Mouse (Mus musculus) layer of hippocampus, adult 2 months (tissue): ENCODE data around the gene Zc3h12a. TPM values are rescaled to one million over a fixed set of nuclear protein-coding genes. Genes with fewer than 3 reads are reported as not detected.

Experiments used
- DNase-seq, 2 experiments: peaks; one replicate each; pipeline ENCODE4 v3.0.0; 2022; ENCODE audit warnings: low spot score in 2 of 2
- H3K27ac ChIP-seq: fragments of 200-600 bp; 2 replicates; pipeline ENCODE4 v1.8.1; 2022
- H3K4me3 ChIP-seq: fragments of 200-600 bp; 2 replicates; pipeline ENCODE4 v1.8.1; 2022; ENCODE audit warnings: mild to moderate bottlenecking
- CTCF ChIP-seq: fragments of 200-600 bp; conservative IDR thresholded peaks from 2 replicates; pipeline ENCODE4 v1.8.1; 2022; ENCODE audit warnings: antibody characterized with exemption, mild to moderate bottlenecking, moderate library complexity
- total RNA-seq, 2 experiments: library from RNA; stranded (reverse); gene quantifications; 2 replicates each; pipeline ENCODE4 v1.2.3; 2021

Gene Zc3h12a
- total RNA-seq, 2 experiments from 2014 or later: 1.1 to 1.2 TPM

DNA sequence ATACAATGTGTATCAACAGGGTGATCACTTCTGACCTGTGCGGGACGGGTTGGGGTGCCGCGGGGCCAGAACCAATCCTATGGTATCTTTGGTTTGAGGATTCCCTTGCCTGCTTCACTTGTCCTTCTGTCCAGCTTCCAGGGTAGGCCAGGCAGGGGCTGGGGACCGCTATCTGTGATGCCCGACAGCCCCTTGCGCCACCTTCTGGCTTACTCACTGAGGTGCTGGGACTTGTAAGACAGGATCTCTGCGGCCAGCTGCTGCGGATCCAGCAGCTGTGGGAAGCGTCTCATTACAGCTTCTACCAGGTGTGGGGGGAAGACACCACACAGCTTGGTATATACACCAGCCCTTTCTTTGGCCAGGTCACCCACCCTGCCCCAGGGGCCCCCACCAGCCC, 8.6 kb downstream of the Zc3h12a start:
- H3K4me3 ChIP-seq: no peak overlapping the region
- DNase-seq: no peak
- no peak overlapping the region for H3K27ac ChIP-seq
- TF ChIP-seq CTCF: peak; percentile 48

DNA sequence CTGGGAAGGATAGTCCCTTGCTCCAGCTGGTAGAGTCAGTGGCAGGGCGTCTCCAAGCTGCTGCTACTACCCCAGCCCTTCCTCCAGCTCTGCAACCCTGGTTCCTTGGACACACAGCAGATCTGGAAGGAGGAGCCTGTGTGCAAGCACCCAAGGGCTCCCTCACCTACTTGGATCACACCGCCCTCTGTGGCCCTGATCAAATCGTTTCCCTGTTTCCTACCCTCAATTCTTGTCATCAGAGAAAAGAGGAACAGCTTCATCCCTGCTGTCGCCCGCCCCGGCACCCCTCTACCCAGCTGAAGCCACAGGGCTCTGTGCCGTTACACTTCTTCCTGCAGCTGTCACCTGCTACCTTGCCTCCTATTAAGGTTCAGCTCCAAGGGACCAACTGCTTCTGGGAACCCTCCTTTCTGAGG, 9.7 kb downstream of the Zc3h12a start:
- H3K27ac ChIP-seq: no peak overlapping the region
- no peak overlapping the region for H3K4me3 ChIP-seq
- no peak for DNase-seq
- no peak for TF ChIP-seq CTCF

DNA sequence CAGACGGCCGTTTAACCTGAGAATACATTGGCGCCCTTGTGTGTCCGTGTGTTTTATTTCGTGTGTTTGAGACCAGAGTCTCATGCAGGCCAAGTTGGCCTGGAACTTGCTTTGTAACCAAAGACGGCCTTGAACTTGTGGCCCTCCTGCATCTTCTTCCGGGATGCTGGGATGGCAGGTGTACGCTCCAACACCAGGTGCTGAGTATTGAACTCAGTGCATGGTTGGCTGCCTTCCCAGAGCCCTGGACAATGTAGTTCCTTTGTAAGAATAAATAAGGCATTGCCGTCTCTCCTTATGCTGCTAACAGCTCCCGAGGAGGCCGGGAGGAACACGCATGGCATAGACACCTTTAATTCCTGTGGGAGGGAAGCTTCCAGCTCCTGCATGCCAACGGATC, 10.7 kb downstream of the Zc3h12a start:
- Histone ChIP-seq H3K4me3 (no peak overlapping the region), H3K27ac (peak overlapping the region; percentile 84)
- DNase-seq: no peak
- no peak for TF ChIP-seq CTCF

DNA sequence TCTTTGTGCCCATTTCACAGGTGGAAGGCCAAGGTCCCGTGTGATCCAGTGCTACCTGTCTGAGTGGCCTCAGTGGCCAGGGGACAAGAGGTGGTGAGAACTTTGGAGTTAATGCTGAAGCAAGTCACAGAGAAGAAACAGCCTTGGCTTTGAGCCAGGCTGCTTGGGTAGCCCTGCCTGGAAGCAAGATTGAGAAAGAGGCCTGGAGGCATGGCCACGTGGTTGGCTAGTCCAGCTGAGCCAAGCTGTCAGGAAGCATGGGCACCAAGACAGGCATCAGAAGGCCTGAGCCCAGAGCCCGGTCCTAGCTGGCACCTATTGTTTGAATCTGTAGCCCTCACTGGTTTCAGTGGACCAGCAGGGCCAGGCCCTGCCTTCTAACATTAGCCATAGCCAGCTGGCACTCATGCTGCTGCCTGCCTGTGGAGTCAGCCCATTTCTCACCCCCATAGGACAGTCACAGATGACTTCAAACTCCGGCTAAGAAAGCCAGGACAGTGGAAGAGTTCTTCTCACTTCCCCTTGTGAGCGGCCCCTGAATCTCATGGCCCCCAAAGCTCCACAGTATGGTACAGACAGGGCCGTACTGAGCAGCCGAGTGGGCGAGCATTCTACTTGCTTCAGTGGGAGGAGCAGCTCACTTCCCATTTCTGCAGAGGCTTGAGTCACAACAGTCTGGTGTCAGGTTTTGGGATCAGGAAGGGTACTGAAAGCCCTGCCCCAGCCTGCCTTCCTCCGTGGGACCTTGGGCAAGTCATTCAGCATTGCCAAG, 11.4 kb downstream of the Zc3h12a start:
- H3K27ac ChIP-seq: peak overlapping the region; percentile 84
- DNase-seq: peak; percentile 48 to 57
- TF ChIP-seq CTCF: no peak
- H3K4me3 ChIP-seq: no peak overlapping the region

DNA sequence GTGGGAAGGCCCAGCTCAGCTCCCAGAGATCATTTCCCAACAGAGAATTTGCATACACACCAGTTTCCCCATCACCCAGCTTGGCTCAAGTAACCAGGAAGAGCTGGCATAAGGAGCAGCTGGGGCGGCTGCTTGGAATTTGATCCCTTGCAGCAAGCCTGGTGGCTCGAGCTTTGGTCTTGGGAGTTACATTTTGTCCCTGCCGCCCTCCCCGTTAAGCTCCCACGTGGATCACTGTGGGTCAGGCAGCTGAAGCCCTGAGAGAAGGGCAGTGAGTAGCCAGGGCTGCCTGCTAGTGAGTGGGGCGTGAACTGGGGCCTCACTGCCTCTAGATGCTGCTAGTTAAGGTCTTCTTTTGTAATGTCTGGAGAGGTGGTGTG, 11.9 kb downstream of the Zc3h12a start:
- no peak for DNase-seq
- Histone ChIP-seq H3K4me3 (no peak overlapping the region), H3K27ac (peak overlapping the region; percentile 84)
- no peak for TF ChIP-seq CTCF

DNA sequence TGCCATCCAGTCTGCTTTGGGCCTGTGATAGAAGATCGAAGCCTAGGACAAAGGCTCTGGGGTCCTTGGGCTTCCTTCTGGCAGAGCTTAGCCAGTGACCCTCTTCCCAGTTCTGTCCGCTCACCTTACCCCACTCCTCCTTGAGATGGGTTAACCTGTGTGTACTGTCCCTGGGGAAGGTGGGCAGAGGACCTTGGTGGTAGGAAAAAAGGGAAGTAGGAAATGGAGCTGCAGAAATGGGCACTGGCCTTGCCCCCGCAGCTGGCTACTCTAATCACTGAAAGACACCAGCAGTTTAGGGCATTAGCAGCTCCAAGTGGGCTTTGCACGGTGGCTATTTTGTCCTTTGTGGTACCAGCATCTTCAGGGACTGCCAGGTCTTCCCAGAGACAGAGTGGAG, 12.6 kb downstream of the Zc3h12a start:
- no peak for DNase-seq
- Histone ChIP-seq H3K27ac (peak overlapping the region; percentile 84), H3K4me3 (no peak overlapping the region)
- TF ChIP-seq CTCF: no peak

DNA sequence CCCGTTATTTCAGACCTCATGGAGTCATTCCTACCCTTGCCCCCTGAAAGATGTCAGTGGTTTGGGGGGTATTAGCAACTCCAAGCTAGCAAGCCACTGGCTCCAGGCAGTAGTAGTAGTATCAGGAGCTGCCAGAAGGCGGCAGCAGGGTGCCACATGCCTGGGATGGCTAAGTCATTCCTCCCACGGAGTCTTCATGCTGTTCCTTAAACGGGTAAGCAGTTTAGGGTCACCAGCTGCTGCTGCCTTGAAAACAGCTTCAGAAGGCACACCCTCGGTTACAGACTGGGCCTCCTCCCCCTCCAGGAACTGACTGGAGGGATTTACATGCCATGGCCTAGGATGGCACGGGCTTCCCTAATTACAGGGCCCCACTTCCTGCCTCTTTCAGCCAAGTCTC, 13.0 kb downstream of the Zc3h12a start:
- DNase-seq: peak; percentile 87 to 92
- Histone ChIP-seq H3K27ac (peak overlapping the region; percentile 84), H3K4me3 (no peak overlapping the region)
- peak; percentile 93 for TF ChIP-seq CTCF

DNA sequence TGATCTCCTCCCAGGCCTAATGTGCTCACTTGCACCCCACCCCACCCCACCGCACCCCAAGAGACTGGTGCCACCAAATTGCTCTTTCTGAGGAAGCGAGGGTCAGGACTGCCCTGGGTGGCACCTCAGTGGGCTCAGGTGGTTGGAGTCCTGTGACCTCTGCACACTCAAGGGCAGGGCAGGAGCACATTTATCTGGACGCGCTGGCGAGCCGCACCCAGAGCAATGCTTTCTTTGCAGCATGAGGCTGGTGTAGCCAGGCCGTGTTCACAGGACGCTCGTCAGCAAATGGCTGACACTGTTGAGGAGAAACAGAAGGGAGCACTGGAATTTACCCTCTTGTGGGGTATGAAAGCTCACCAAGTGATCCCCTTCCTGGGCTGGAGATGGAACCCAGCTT, 22.3 kb downstream of the Zc3h12a start:
- Histone ChIP-seq H3K4me3 (no peak overlapping the region), H3K27ac (no peak overlapping the region)
- DNase-seq: no peak
- no peak for TF ChIP-seq CTCF

DNA sequence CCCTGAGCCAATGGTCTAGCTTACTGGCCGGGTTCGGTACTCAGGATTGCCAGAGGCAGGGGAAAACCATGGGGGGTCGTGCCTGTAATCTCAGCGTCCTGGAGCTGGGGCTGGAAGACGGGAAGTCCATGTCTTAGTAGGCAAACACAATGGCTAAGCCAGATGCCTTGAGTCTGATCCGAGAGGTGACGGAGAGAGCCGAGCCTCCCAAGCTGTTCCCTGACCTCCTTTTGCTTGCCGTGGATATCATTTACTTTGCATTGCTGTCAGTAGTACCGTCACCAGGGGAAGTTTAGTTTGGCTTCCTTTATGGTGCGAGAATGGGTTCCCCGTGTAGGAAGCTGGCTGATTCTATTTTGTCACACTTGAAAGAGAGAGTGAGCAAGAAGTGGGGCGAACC, 26.3 kb downstream of the Zc3h12a start:
- Histone ChIP-seq H3K27ac (no peak overlapping the region), H3K4me3 (no peak overlapping the region)
- no peak for DNase-seq
- no peak for TF ChIP-seq CTCF

DNA sequence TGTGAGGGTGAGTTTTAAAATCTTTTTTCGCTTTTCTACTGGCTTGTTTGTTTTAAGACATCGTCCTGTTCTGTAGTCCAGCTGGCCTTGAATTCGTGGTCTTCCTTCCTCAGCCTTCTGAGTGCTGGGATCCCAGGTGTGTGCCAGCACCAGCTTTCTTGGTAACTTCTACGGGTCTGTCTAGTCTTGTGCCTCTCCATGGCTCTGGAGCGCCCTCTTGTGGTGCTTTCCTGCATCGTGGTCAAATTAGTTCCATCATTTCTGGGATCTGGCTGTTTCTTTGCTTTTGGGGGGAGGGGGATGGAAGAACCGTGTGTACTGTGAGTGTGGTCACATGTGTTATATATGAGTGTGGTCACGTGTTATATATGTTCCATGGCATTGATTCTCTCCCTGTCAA, 28.2 kb downstream of the Zc3h12a start:
- H3K4me3 ChIP-seq: no peak overlapping the region
- peak; percentile 72 to 89 for DNase-seq
- peak; percentile 96 for TF ChIP-seq CTCF
- H3K27ac ChIP-seq: no peak overlapping the region

DNA sequence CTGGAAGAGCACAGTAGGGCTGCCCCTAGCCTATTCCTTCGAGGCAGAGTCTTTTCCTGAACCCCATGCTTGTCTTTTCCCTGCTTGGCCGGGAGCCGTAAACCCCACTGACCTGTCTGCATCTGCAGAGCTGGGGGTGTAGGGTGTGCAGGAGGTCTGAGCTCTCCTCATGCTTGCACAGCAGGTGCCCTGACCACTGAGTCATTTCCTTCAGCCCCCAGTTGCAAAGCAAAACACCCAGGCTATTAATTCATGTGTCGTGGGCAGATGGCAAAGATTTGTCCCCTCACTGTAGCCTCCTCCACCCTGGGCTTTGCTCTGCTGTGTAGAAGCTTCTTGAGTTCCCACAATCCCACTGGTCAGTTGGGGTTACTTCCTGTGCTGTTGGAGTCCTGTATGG, 30.2 kb downstream of the Zc3h12a start:
- DNase-seq: no peak
- H3K4me3 ChIP-seq: no peak overlapping the region

DNA sequence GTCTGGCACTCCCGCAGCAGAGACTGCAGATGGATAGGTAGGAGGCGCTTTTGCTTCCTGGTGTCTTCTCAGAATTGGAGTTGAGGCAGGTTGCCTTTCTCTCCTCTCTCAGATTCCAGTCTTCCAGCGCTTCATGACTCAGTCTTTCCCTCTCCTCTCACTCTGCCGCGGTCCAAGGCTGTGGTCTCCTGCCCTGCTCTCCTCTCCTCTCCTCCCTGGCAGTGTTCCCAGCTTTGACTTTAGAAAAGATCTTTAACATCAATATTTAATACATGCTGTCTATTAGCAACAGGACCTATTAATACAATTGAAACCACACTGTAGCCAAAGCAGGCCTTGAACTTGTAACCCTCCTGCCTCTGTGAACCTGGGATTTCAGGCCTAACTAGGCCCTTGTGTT, 31.6 kb downstream of the Zc3h12a start:
- no peak for DNase-seq
- Histone ChIP-seq H3K4me3 (no peak overlapping the region), H3K27ac (no peak overlapping the region)
- no peak for TF ChIP-seq CTCF

More for the DNA sequence above, 30.2 kb downstream of the Zc3h12a start:
- no peak overlapping the region for H3K27ac ChIP-seq
- no peak for TF ChIP-seq CTCF

DNA sequence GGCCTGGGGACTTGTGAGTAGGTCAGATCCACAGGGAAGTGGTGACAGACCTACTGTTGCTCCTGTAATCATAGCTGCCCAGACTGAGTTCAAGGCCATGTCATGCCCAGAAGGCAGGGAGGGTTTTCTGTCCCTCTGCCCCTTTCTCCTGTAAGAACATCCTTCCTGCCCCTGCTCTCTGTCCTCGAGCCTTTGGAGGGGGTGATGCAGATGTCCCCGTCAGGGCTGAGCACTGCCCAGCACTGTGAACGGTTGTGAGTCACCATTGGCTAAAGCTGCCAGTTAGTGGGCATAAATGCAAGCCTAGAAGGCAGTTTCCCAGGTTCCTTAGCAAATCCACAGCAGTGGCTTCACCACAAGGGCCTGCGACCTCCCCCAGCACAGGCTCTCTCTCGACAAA, 34.6 kb downstream of the Zc3h12a start:
- no peak for DNase-seq
- H3K27ac ChIP-seq: no peak overlapping the region
- H3K4me3 ChIP-seq: no peak overlapping the region
- no peak for TF ChIP-seq CTCF

DNA sequence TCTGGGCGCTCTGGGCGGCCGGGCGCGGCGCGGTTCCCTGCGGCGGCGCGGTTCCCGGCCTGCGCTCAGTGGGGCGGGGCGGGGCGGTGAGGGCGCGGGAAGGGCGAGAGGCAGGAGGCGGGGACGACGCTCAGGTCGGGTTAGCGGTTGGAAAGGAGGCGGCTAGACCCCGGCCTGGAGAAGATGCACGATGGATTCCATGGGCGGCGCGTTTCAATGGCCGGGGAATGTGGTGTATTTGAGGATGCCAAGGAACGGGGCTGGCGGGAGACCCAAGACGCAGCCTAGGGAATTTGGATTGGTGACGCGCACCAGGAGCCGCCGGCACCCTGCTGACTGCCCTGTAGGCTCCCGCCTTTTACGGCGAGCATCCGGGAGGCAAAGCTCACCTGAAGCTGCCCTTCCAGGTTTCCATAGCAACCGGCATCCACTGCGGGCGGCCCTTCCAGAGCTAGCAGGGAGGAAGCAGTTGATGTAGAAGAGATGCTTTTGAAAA, 42.2 kb downstream of the Zc3h12a start:
- DNase-seq: peak; percentile 65 to 68
- TF ChIP-seq CTCF: no peak
- Histone ChIP-seq H3K27ac (peak overlapping the region; percentile 98), H3K4me3 (peak overlapping the region; percentile 84)
